Mouse (Mus musculus) testis, postnatal 14 days (tissue): ENCODE data around the gene Sele.

ENCODE experiments used
- DNase-seq: peaks from one replicate; pipeline ENCODE4 v3.0.0; 2021; ENCODE audit warnings: low spot score

The Sele gene

DNA sequence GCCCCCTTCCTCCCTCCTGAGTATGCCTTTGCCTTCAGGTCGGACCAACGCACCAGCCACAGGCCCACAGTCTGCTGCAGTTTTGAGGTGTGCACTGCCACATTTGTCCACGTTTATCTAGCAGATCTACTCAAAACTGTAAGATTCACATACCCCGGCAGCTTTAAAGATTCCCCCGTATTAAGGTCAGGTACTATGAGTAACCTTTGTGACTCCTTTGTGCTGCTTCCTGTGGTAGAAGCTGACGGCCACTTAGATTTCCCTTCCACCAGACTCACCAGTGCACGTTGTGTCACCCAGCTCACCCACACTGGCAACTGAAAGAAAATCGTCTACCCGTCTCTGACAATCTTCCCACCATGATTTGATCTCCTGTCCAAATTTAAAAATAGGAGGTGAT lies 25.1 kb downstream of the Sele start:
- no peak for DNase-seq

DNA sequence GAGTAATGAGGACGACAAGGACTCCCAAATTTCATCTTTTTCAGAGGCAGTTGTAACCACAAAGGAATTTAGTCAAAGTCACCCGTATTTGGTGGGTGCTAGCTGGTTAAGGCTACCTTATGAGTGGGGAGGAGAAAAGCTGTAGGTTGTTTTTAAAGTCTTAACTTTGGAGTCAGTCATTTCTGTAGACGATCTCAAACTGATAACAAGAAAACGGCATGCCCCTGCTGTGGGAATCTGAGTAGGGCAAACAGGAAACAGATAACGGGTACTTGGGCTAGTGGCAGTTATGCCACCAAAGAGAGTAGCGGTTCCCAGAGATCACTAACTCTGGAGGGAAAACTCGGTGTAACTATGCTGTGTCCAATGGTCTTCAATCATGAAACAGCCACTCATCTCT lies 25.8 kb downstream of the Sele start:
- no peak for DNase-seq

DNA sequence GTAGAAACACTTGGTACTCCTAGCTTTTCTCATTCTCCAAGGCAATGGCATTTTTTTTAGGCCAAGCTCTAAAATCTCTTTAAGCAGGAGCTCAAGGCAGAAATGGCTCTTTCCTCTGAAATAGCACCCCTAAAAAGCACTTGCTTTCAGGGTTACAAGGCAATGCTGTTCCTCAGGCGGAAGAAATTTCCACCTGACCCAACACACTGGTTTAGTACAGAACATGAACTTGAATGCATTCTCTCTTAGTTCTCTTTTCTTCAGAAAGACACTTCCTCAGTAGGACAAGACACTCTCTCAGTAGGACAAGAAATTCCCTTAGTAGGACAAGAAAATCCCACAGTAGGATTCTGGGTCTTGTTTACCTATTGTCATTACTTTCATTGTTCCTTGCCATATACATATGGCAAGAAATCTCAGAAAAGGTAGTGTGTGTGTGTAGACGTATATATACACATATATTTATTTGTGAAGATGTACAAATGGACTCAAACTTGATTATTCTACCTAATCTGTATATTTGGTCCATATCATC lies 26.6 kb downstream of the Sele start:
- DNase-seq, result no peak

DNA sequence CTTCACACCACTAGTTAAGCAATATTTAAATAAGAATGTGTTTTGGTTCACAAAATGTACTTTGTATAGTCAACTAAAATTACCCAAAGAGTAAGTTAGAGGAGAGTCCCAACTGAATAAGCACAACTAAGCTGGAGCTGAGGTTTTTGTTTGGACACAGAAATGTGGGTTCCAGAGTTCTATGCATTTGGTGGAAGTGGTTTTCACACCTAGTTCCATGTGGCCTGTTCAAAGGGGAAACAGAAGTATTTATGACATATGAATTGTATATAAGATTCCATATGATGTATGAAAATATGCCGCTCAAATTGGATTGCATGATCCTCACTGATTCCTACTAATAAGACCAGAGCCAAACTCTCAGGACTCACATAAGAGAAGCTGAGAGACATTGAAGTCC lies 27.4 kb downstream of the Sele start:
- no peak for DNase-seq

DNA sequence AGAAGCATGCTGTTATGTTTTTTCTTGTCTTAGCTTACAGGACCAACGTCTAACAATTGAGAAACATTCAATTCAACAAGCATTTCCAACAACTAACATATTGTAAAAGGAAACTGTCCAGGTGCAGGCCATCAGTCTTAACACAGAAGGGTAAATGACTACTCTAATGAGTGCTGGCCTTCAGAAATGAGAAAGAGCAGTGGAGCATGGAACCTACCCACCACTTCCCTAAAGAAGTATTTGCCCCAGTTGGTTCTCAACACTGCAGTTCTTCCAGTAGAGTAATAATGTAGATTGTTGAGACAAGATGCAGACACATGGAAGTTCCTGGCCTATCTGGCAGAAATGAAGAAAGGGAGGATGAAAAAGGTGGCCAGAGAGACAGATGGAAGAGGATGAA lies 28.4 kb downstream of the Sele start:
- no peak for DNase-seq

DNA sequence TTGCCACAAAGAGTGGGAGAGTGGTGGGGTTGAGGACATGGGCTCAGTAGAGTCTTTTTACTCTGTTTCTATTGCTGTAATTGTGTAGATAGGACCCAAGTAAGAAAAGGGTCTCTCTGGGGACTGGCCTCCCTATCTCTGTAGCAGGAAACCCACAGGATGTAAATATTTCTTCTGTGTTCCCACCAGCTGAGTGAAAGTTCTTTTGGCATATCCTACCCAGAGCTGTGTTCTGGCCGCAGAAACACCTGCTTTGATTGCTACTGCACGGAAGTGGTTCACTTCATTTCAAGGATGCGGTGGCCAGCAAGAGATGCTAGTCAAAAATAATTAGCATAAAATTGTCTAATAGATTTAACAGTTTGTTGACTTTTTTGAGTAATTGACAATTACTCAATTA lies 29.0 kb downstream of the Sele start:
- DNase-seq, result no peak

DNA sequence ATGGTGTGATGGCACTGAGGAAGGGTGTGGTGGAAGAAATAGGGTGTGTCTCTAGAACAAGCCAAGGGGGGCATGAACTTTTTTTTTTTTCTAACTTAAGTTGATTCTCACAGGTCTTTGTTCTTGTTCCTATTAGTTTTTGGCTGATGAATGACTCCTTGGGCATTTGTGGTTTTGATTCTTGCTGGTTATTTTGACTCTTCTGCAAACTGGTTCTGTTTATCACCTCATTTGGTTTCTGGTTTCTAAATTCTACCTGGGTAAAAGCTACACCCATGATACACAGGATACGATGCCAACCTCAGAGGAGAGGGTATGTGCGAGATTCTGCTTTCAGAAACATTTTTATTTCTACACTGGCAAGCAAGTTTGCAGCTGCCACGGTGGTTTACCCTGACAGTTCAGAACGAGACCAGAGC lies 30.3 kb downstream of the Sele start:
- no peak for DNase-seq

DNA sequence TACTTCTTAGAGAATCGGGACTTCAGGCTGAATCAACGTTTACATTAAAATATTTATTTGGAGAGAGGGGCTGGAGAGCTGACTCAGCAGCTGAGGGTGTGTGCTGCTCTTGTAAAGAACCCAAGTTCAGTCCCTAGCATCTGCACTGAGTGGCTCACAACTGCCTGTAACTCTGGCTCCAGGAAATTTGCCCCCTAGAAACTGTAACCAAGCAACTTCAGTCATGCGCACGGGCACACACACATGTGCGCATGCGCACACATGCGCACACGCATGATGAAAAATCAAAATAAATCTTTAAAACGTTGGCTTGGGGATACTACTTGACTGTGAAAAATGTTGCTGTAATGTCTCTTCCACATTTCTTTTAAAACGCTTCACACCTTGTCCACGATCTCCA lies 31.1 kb downstream of the Sele start:
- DNase-seq, result peak; percentile 29

DNA sequence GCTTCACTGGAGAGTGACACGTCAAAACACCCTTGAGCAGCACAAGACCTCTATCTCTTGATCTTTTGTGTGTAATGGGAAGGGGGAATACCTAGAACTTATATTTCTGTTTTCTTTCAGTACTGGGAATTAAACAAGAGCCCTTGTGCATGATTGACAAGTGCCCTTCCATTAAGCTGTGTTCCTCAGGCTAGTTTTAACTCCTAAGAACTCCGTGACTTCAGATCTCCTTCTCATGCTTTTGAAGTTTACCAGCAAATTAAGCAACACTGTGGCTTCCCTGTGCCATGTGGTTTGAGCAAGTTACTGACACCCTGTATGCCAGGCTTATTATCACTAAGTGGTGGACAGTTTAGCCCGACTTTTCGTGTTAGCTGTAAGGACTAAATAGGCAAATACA lies 35.0 kb downstream of the Sele start:
- DNase-seq, result no peak

DNA sequence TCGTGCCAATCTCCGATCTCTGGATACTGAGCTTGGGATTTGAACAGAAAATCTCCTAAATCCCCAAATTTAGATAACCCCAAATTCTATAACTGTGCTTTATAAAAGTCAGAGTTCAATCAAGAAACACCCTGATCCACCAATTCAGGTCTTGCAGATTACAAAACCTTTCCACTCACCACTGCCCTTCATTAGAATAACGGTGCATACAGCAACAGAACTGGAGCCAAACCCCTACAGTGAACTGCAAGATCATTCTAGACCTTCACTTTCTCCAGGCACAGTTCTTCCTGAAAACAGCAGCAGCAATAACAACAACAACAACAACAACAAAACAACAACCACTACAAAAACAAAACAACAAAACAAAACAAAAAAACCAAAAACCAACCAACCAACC lies 38.8 kb downstream of the Sele start:
- no peak for DNase-seq

DNA sequence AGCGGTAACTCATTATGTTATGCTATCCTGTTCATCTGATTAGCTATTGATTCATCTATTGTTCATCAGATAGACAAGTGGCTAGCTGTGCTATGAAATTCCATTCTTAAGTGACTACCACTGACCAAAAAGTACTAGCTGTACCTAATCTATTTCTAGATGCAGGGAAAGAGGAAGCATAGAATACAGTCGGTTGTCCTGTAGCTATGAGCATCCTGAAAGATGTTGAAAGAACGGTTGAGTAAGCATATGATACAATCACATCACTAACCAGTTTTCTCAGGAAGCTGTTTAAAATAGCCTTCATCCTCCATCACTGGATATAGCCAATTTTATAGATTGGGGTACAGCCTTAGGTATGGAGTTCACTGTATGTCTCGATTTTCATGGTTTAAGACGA lies 39.8 kb downstream of the Sele start:
- DNase-seq, result no peak

DNA sequence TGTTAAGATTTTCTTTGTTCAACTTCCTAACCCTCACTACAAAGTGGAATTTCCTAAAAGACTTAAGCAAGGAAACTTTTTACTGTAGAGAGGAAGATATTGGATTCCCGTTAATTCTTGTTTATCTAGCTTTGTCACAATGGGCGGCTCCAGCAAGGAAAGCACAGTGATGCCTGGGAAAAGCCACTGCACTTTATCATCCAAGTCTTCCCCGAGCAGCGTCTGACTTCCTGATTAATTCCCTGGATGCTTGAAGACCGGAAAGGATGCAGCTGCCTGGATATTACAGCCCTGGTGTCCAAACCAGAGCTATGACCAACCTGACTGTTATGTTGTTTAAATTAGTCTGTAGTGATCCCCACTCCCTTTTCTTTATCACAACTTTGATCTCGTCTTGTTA lies 48.7 kb downstream of the Sele start:
- DNase-seq, result no peak

DNA sequence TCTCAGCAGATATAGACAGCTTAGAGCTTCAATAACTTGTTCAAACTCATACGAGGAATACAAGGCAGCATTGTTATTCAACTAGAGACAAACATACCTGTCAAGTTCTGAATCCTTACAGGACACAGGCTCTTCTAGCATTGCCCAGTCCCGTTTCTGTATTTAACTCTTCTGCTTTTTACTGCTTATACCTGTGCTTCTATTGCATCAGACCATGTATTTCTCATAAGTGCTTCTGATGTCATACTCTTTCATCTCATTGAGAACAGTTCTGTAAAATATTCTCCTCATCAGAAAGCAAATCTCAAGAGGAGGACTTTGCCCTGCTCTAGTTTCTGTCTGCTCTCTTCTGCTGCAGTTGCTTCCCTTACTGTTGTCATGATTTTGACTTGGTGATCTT lies 49.9 kb downstream of the Sele start:
- DNase-seq, result no peak

DNA sequence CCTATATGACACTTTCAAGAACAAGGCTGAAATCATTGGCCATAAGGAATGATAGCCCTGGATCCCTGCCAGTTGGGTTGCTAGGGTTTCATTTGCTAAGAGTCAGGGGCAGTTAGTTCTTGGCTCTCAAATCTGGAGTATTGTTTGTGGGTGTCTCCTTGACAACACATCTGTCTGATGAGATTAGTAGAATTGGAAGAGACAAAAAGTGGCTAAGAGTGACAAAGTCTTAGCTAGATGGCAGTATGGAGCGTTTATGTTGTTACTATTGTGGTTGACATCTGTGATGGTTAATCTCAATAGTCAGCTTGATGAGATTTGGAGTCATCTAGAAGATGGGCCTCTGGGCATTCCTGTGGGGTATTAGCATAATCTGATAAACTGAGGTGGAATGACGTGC lies 50.3 kb downstream of the Sele start:
- DNase-seq, result no peak
